Mouse (Mus musculus): ENCODE measurements around the gene Cyp2j8.

GRCm38 (mm10) chr4:96510083-96510482, 2.9 kb upstream of the Cyp2j8 start:
- no peak for TF ChIP-seq E2F4 (IDR thresholded peaks at IDR 0.05; ENCODE audit: insufficient read depth)
- TF ChIP-seq POLR2A (IDR thresholded peaks at IDR 0.05; ENCODE audit: insufficient read length, low read depth), result no peak
- no peak for TF ChIP-seq MYOD1 (IDR thresholded peaks at IDR 0.05; ENCODE audit: control insufficient read depth in 1 of 3, insufficient read length in 2 of 3, low read depth in 2 of 3)
- TF ChIP-seq MAX (IDR thresholded peaks at IDR 0.05; ENCODE audit: low read depth), result no peak
- TF ChIP-seq REST (IDR thresholded peaks at IDR 0.05; ENCODE audit: insufficient read depth, insufficient read length), result no peak
- no peak for TF ChIP-seq MYOG (IDR thresholded peaks at IDR 0.05; ENCODE audit: control insufficient read depth in 1 of 3, insufficient read depth in 1 of 3, insufficient read length in 2 of 3, low read depth in 2 of 3)
- no peak for TF ChIP-seq TCF12 (IDR thresholded peaks at IDR 0.05; ENCODE audit: insufficient read depth, poor library complexity, severe bottlenecking)
- TF ChIP-seq CEBPB (IDR thresholded peaks at IDR 0.05; ENCODE audit: insufficient read depth, poor library complexity, severe bottlenecking), result no peak
- no peak for TF ChIP-seq USF1 (IDR thresholded peaks at IDR 0.05; ENCODE audit: low read depth)
- no peak for TF ChIP-seq POLR2AphosphoS2 (IDR thresholded peaks at IDR 0.05; ENCODE audit: insufficient read length, low read depth)
- no peak for TF ChIP-seq TCF3 (IDR thresholded peaks at IDR 0.05; ENCODE audit: insufficient read length, low read depth)
